Mouse (Mus musculus) 3134 (cell line): ENCODE measurements at regions not wholly inside any gene's neighbourhood (a gene's known extent, or its start where the extent isn't known, plus 50 kb on each side); places are given as distances from the start of the nearest gene placed in this dataset.
A peak's percentile ranks its signal among the peaks of the same experiment; 100 is the strongest.

ENCODE experiments used
- DNase-seq: peaks from one replicate; pipeline ENCODE4 v3.0.0-alpha.2; 2011; ENCODE audit warnings: low spot score; ENCODE audit not compliant: insufficient read length; ENCODE audit errors: extremely low read depth

- no peak for DNase-seq
These were observed 164.5 kb upstream of the Tox3 start for GRCm38 (mm10) chr8:90512594-90512993.

- DNase-seq: no peak
These were observed 156.4 kb upstream of the Tox3 start for GRCm38 (mm10) chr8:90504521-90504920.

GRCm38 (mm10) chr8:90503306-90503705 is 155.2 kb upstream of the Tox3 start:
- DNase-seq: no peak

GRCm38 (mm10) chr8:90502879-90503278 is 154.7 kb upstream of the Tox3 start:
- DNase-seq: no peak

- no peak for DNase-seq
These were observed 151.2 kb upstream of the Tox3 start for GRCm38 (mm10) chr8:90499315-90499714.

- no peak for DNase-seq
These were observed 148.6 kb upstream of the Tox3 start for GRCm38 (mm10) chr8:90496658-90497163.

- no peak for DNase-seq
These were observed 147.8 kb upstream of the Tox3 start for GRCm38 (mm10) chr8:90495943-90496371.

GRCm38 (mm10) chr8:90492521-90493225 is 144.5 kb upstream of the Tox3 start:
- DNase-seq: peak; percentile 63

- DNase-seq: no peak
These were observed 143.5 kb upstream of the Tox3 start for GRCm38 (mm10) chr8:90491691-90492090.

GRCm38 (mm10) chr8:90490734-90491441 is 142.7 kb upstream of the Tox3 start:
- DNase-seq: no peak

GRCm38 (mm10) chr8:90486556-90486955 is 138.4 kb upstream of the Tox3 start:
- no peak for DNase-seq

GRCm38 (mm10) chr8:90478149-90478548 is 130.0 kb upstream of the Tox3 start:
- no peak for DNase-seq

- no peak for DNase-seq
These were observed 125.9 kb upstream of the Tox3 start for GRCm38 (mm10) chr8:90474066-90474465.

GRCm38 (mm10) chr8:90470826-90471225 is 122.7 kb upstream of the Tox3 start:
- DNase-seq: no peak

GRCm38 (mm10) chr8:90463708-90464107 is 115.6 kb upstream of the Tox3 start:
- DNase-seq: no peak

GRCm38 (mm10) chr8:90455321-90455720 is 107.2 kb upstream of the Tox3 start:
- DNase-seq: no peak

- DNase-seq: no peak
These were observed 106.0 kb upstream of the Tox3 start for GRCm38 (mm10) chr8:90454130-90454529.

GRCm38 (mm10) chr8:90441058-90441851 is 93.1 kb upstream of the Tox3 start:
- no peak for DNase-seq

GRCm38 (mm10) chr8:90414021-90414420 is 65.9 kb upstream of the Tox3 start:
- DNase-seq: no peak
